Mouse (Mus musculus): ENCODE results near the gene Bcar3. TPM values are rescaled to one million over a fixed set of nuclear protein-coding genes. Genes with fewer than 3 reads are reported as not detected.
A peak's percentile ranks its signal among the peaks of the same experiment; 100 is the strongest.

The Bcar3 gene
- polyA plus RNA-seq, 1 experiment: 17.2 TPM

- 82% methylated on average over 3 of the region's 3 CpGs for WGBS
- no peak for DNase-seq
- Histone ChIP-seq H3K4me1 (ENCODE audit: control insufficient read depth, insufficient read depth, low read length) (peaks cover 6% of the 10 kb centered on the region; the same call in 1 of the 2 replicates), H3K27ac (ENCODE audit: insufficient read depth, low read length) (no peak overlapping the region), H3K27me3 (ENCODE audit: control insufficient read depth, insufficient read depth, low read length) (0 out of 2 replicates have a peak, but pooled peaks cover 1% of the 10 kb centered on the region), H3K4me3 (replicated peaks; ENCODE audit: insufficient read depth, low read depth, low read length) (no peak overlapping the region)
- no peak for TF ChIP-seq POLR2A (IDR thresholded peaks at IDR 0.05; ENCODE audit: borderline replicate concordance, insufficient read depth, low read length)
- no peak for TF ChIP-seq CTCF (IDR thresholded peaks at IDR 0.05; ENCODE audit: borderline replicate concordance, insufficient read depth, low read depth, low read length)
These were observed 184.8 kb downstream of the Bcar3 start for GRCm38 (mm10) chr3:122478735-122479134.

DNA sequence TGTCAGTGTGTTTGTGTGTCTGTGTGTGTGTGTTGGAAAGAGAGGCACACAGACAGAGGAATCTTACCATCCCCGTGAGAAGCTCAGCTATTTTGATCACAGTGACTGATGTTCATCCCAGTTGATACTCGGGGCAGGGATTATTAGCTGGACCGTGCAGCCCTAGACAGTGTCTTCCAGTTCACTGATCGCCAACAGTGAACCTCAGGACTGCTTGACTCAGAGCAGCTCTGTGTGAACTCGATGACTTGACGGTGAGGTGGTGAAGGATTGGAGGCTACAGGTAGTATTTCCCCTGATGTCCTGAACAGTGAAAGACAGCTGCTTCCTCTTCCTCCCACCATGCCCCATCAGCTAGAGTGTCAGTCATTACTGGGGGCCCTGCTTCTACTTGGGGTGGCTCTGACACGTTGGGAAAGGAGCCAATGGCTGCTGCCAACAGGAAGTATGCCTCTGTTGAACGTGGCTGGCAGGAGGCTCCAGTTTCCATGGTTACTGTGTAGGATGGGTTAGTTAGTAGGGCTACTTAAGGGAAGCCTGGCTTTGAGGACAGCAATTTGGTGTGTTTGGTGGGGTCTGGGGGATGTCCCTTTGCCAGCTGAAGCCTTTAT lies 186.2 kb downstream of the Bcar3 start:
- no peak for TF ChIP-seq POLR2A (IDR thresholded peaks at IDR 0.05; ENCODE audit: borderline replicate concordance, insufficient read depth, low read length)
- TF ChIP-seq CTCF (IDR thresholded peaks at IDR 0.05; ENCODE audit: borderline replicate concordance, insufficient read depth, low read depth, low read length): no peak

DNA sequence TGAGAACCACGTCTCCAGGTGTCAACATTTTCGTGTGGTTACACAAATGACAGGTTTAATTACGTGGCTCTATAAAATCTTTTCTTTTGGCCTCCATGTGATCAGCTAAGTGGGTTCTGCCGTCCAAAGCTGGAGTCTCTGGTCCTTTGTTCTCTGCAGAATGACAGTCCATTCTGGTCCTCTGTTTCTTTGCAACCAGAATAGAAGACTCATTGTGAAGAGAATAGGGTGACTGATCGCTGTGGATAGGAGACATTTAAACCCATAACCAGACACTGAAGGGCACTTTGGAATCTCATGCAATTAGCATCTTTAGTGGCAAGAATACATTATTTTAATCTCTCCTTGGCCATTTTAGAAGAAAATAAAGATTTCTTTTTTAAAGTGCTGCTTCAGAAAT lies 187.1 kb downstream of the Bcar3 start:
- peaks cover 6% of the 10 kb centered on the region; the same call in 1 of the 2 replicates for H3K4me1 ChIP-seq (ENCODE audit: control insufficient read depth, insufficient read depth, low read length)
- TF ChIP-seq POLR2A (IDR thresholded peaks at IDR 0.05; ENCODE audit: borderline replicate concordance, insufficient read depth, low read length) (no peak), CTCF (IDR thresholded peaks at IDR 0.05; ENCODE audit: borderline replicate concordance, insufficient read depth, low read depth, low read length) (no peak)
- 72% methylated on average over 5 of the region's 5 CpGs for WGBS
- no peak for DNase-seq
- H3K4me3 ChIP-seq (replicated peaks; ENCODE audit: insufficient read depth, low read depth, low read length): no peak overlapping the region
- 0 out of 2 replicates have a peak, but pooled peaks cover 1% of the 10 kb centered on the region for H3K27me3 ChIP-seq (ENCODE audit: control insufficient read depth, insufficient read depth, low read length)
- no peak overlapping the region for H3K27ac ChIP-seq (ENCODE audit: insufficient read depth, low read length)

More for the DNA sequence above, 186.2 kb downstream of the Bcar3 start:
- Histone ChIP-seq H3K4me3 (replicated peaks; ENCODE audit: insufficient read depth, low read depth, low read length) (no peak overlapping the region), H3K27ac (ENCODE audit: insufficient read depth, low read length) (no peak overlapping the region), H3K27me3 (ENCODE audit: control insufficient read depth, insufficient read depth, low read length) (0 out of 2 replicates have a peak, but pooled peaks cover 1% of the 10 kb centered on the region), H3K4me1 (ENCODE audit: control insufficient read depth, insufficient read depth, low read length) (peaks cover 6% of the 10 kb centered on the region; the same call in 1 of the 2 replicates)
- DNase-seq: no peak
- WGBS: 27% methylated on average over 8 of the region's 8 CpGs

DNA sequence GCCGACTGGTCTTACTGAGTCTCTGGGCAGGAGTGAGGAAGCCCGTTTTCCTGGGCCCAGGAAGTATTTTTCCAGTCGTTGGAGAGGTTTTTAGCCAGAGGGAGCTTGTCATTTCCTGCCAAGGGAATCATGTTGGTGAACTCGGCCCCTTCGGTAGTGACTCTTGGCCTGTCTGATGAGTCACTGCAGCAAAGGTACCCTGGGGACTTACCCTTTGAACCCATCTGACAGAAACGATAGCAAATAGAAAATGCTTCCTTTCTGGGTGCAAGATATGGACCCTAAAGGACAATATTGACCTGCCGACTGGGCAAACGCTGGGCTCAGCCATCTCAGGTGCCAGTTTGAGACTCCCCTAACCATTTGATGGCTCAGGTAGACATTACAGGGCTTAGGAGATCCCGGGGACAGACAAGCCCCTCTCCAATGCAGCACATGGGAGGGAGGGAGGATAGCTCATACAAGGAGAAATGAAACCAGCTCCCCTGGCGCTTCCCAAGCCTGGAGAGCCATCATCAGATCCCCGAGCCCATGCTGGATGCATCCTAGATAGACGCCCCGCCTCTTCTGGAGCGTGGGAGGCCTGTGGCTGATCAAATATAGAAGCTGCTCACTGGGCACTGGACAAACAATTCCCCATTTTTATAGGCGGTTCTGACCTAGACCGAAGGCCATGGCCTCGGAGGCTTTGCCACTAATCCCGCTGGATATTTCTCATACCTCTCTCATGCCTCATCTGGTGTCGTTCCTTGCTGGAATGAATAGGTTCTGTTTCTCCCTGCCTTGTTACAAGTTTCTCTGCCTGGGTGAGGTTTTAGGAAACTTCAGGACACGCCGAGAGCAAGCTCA lies 188.2 kb downstream of the Bcar3 start:
- WGBS: 90% methylated on average over 21 of the region's 21 CpGs
- Histone ChIP-seq H3K27ac (ENCODE audit: insufficient read depth, low read length) (no peak overlapping the region), H3K4me1 (ENCODE audit: control insufficient read depth, insufficient read depth, low read length) (no peaks in the 10 kb centered on the region), H3K4me3 (replicated peaks; ENCODE audit: insufficient read depth, low read depth, low read length) (no peak overlapping the region), H3K27me3 (ENCODE audit: control insufficient read depth, insufficient read depth, low read length) (0 out of 2 replicates have a peak, but pooled peaks cover 1% of the 10 kb centered on the region)
- TF ChIP-seq CTCF (IDR thresholded peaks at IDR 0.05; ENCODE audit: borderline replicate concordance, insufficient read depth, low read depth, low read length) (no peak), POLR2A (IDR thresholded peaks at IDR 0.05; ENCODE audit: borderline replicate concordance, insufficient read depth, low read length) (no peak)
- no peak for DNase-seq

GRCm38 (mm10) chr3:122483066-122483782 lies 189.3 kb downstream of the Bcar3 start:
- TF ChIP-seq POLR2A (IDR thresholded peaks at IDR 0.05; ENCODE audit: borderline replicate concordance, insufficient read depth, low read length) (no peak), CTCF (IDR thresholded peaks at IDR 0.05; ENCODE audit: borderline replicate concordance, insufficient read depth, low read depth, low read length) (no peak)
- Histone ChIP-seq H3K27ac (ENCODE audit: insufficient read depth, low read length) (no peak overlapping the region), H3K4me1 (ENCODE audit: control insufficient read depth, insufficient read depth, low read length) (no peaks in the 10 kb centered on the region), H3K4me3 (replicated peaks; ENCODE audit: insufficient read depth, low read depth, low read length) (no peak overlapping the region), H3K27me3 (ENCODE audit: control insufficient read depth, insufficient read depth, low read length) (0 out of 2 replicates have a peak, but pooled peaks cover 1% of the 10 kb centered on the region)
- 38% methylated on average over 14 of the region's 14 CpGs for WGBS
- DNase-seq: peak in 1 of 2 experiments; percentile 36

GRCm38 (mm10) chr3:122483783-122484130 lies 189.8 kb downstream of the Bcar3 start:
- Histone ChIP-seq H3K27ac (ENCODE audit: insufficient read depth, low read length) (no peak overlapping the region), H3K4me3 (replicated peaks; ENCODE audit: insufficient read depth, low read depth, low read length) (no peak overlapping the region)
- TF ChIP-seq POLR2A (IDR thresholded peaks at IDR 0.05; ENCODE audit: borderline replicate concordance, insufficient read depth, low read length) (no peak), CTCF (IDR thresholded peaks at IDR 0.05; ENCODE audit: borderline replicate concordance, insufficient read depth, low read depth, low read length) (no peak)

DNA sequence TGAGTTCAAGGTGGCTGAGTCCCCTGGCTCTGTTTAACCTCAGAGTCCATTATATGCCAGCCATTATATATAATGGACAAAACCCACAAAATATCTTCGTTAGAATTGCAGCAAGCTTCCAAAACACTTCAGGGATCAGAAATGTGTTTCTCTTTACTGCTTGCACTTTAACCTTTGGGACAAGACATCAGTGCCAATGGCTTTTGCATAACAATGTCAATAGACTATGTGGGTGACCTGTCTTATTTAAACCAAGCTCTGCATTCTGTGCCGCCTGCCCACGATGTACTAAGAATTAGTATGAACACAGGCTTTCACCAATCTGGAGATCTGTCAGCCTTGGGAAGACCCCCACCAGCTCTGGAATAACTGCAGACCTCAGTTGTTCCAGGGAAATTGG lies 190.4 kb downstream of the Bcar3 start:
- H3K4me3 ChIP-seq (replicated peaks; ENCODE audit: insufficient read depth, low read depth, low read length): no peak overlapping the region

More at GRCm38 (mm10) chr3:122483783-122484130, 189.8 kb downstream of the Bcar3 start:
- Histone ChIP-seq H3K27me3 (ENCODE audit: control insufficient read depth, insufficient read depth, low read length) (peaks cover 1% of the 10 kb centered on the region; the same call in 1 of the 2 replicates), H3K4me1 (ENCODE audit: control insufficient read depth, insufficient read depth, low read length) (no peaks in the 10 kb centered on the region)
- no peak for DNase-seq
- WGBS: 53% methylated on average over 5 of the region's 5 CpGs

More for the DNA sequence above, 190.4 kb downstream of the Bcar3 start:
- Histone ChIP-seq H3K27me3 (ENCODE audit: control insufficient read depth, insufficient read depth, low read length) (peaks cover 1% of the 10 kb centered on the region; the same call in 1 of the 2 replicates), H3K27ac (ENCODE audit: insufficient read depth, low read length) (no peak overlapping the region), H3K4me1 (ENCODE audit: control insufficient read depth, insufficient read depth, low read length) (no peaks in the 10 kb centered on the region)
- 67% methylated on average over 3 of the region's 3 CpGs for WGBS
- DNase-seq: no peak
- TF ChIP-seq CTCF (IDR thresholded peaks at IDR 0.05; ENCODE audit: borderline replicate concordance, insufficient read depth, low read depth, low read length) (no peak), POLR2A (IDR thresholded peaks at IDR 0.05; ENCODE audit: borderline replicate concordance, insufficient read depth, low read length) (no peak)

All from cerebellum, adult 2 months (tissue).